Mouse (Mus musculus) intestine, embryonic 16.5 days (tissue): ENCODE data around the gene Nrxn2. TPM values are rescaled to one million over a fixed set of nuclear protein-coding genes. Genes with fewer than 3 reads are reported as not detected.

Experiments used
- ATAC-seq: fragments of 200-750 bp; cut with Nextera tagmentation; 2 replicates; pipeline ENCODE4 v1.8.0; 2017; ENCODE audit warnings: moderate TSS enrichment, moderate library complexity
- H3K27ac ChIP-seq: fragments of 300-500 bp; sonication (generic); 2 replicates; pipeline ENCODE4 v1.5.1; 2014; ENCODE audit warnings: mild to moderate bottlenecking, low read length
- H3K27me3 ChIP-seq: fragments of 300-500 bp; sonication (generic); replicated peaks from 2 replicates; pipeline ENCODE4 v1.6.1; 2014; ENCODE audit warnings: low read length, control low read depth, mixed read lengths; ENCODE audit not compliant: control insufficient read depth, insufficient read depth
- H3K36me3 ChIP-seq: fragments of 300-500 bp; sonication (generic); 2 replicates; pipeline ENCODE4 v1.6.1; 2014; ENCODE audit warnings: low read length, control low read depth; ENCODE audit not compliant: control insufficient read depth, insufficient read depth
- H3K4me1 ChIP-seq: fragments of 300-500 bp; sonication (generic); 2 replicates; pipeline ENCODE4 v1.6.1; 2014; ENCODE audit warnings: low read length, control low read depth, mixed read lengths; ENCODE audit not compliant: control insufficient read depth, insufficient read depth
- H3K4me2 ChIP-seq: fragments of 300-500 bp; sonication (generic); 2 replicates; pipeline ENCODE4 v1.6.1; 2014; ENCODE audit warnings: low read depth, low read length, control low read depth
- H3K4me3 ChIP-seq: fragments of 300-500 bp; sonication (generic); 2 replicates; pipeline ENCODE4 v1.5.1; 2014; ENCODE audit warnings: mild to moderate bottlenecking, low read length
- H3K9ac ChIP-seq: fragments of 300-500 bp; sonication (generic); 2 replicates; pipeline ENCODE4 v1.6.1; 2014; ENCODE audit warnings: low read depth, low read length
- H3K9me3 ChIP-seq: fragments of 300-500 bp; sonication (generic); 2 replicates; pipeline ENCODE4 v1.6.1; 2016; ENCODE audit warnings: low read length, control low read depth; ENCODE audit not compliant: control insufficient read depth
- WGBS: fragments of 180-500 bp; shearing (Covaris S2); extraction: QIAGEN DNeasy Blood & Tissue Kit; methylation state at CpG from one replicate; pipeline ENCODE4 v1.1.7; 2014; 5-methylcytosine and 5-hydroxymethylcytosine counted together
- polyA plus RNA-seq: library from polyadenylated mRNA; unstranded; fragments of >200 nt; fragmentation: Nextera tagmentation; extraction: Ambion mirVana; gene quantifications from 2 replicates; pipeline ENCODE4 v1.2.1, GENCODE M21; 2015

The Nrxn2 gene
- polyA plus RNA-seq, 1 experiment from 2014 or later = 0.97 TPM

DNA sequence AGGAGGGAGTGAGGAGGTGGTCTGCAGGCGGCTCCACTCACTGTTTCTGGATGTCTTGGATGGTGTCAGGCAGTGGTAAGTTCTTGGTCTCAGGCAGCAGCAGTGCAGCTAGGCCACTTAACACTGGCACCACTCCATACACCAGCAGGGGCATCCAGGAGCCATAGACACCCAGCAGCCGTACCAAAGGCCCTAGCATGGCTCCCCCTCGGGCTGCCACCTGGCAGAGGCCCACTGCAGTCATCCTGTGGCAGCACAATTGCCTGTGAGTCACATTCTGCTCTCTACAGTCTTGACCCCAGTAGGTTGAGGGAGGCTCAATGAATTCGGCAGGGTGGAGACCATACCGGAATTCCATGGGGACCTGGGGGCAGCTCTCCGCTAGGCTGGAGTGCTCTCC, 118.2 kb downstream of the Nrxn2 start:
- Histone ChIP-seq H3K9ac (no peak overlapping the region), H3K4me2 (no peak overlapping the region), H3K36me3 (no peaks in the 10 kb centered on the region), H3K4me3 (no peak overlapping the region), H3K27me3 (peaks cover 6% of the 10 kb centered on the region), H3K27ac (no peak overlapping the region), H3K4me1 (peaks cover 10% of the 10 kb centered on the region), H3K9me3 (no peaks in the 10 kb centered on the region)
- WGBS = 76% methylated on average over 6 of the region's 6 CpGs
- no peak for ATAC-seq

DNA sequence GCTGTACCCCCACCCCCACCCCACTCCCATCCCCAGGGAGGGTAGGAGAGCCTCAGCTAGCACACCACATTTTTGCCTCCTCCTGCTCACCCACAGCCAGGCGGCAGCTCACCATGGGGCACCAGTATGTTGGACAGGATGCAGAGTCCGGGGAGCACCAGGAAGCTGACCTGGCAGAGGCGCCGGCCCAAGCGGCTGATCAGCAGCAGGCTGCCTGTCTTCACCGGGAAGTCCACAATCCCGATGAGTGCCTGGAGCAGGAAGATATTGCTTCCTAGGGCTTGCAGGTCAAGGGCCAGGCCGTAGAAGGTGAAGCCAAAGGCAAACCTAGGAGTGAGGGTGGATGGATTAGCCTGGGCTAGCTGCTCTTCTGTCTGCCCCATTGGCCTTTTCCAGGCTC, 119.0 kb downstream of the Nrxn2 start:
- Histone ChIP-seq H3K9ac (no peak overlapping the region), H3K27ac (no peak overlapping the region), H3K4me2 (no peak overlapping the region), H3K4me1 (peaks cover 2% of the 10 kb centered on the region; the same call in 1 of the 2 replicates), H3K36me3 (no peaks in the 10 kb centered on the region), H3K27me3 (no peaks in the 10 kb centered on the region; the same call in 1 of the 2 replicates), H3K4me3 (no peak overlapping the region), H3K9me3 (no peaks in the 10 kb centered on the region)
- no peak for ATAC-seq
- 71% methylated on average over 8 of the region's 8 CpGs for WGBS

DNA sequence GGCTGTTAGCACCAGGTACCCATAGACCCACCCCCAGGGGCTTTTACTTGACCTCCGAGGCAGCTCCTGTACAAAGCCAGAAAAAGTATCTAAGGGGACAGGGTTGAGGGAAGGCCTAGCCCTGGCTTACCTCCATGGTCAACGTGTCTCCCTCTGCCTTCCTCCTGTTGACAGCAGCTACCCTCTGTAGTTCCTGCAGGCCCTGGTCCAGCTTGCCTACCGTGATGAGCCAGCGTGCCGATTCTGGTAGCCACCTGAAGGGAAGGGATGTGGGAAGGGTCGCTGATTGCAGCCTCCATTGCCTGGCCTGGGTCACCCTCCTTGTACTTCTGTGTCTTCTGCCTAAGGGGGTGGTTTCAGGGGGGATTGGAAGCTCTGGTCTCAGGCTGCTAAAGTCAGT, 120.0 kb downstream of the Nrxn2 start:
- Histone ChIP-seq H3K4me3 (no peak overlapping the region), H3K9me3 (no peaks in the 10 kb centered on the region), H3K27me3 (no peaks in the 10 kb centered on the region; the same call in 1 of the 2 replicates), H3K27ac (no peak overlapping the region), H3K9ac (no peak overlapping the region), H3K4me1 (no peaks in the 10 kb centered on the region), H3K4me2 (no peak overlapping the region), H3K36me3 (no peaks in the 10 kb centered on the region)
- no peak for ATAC-seq
- 91% methylated on average over 6 of the region's 6 CpGs for WGBS

DNA sequence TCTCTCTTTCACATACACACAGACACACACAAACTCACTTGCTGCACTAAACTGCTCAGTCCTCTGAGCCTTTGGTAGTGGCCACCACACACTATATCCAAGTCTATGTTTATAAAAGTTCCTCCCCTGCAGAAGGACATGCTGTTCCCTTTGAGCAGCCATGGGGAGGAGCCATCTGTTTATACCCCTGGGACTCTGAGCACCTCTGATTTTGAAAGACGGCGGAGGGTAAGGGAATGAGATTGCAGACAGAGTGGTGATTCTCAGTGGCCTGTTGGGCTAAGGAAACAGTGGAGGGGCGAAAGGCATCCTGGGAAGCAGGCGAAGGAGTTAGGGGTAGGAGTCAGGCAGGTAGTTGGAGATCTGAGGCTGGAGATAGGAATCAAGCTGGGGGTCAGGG, 121.1 kb downstream of the Nrxn2 start:
- Histone ChIP-seq H3K4me2 (no peak overlapping the region), H3K9ac (no peak overlapping the region), H3K4me3 (no peak overlapping the region), H3K36me3 (no peaks in the 10 kb centered on the region), H3K9me3 (peaks cover under 1% of the 10 kb centered on the region; the same call in 1 of the 2 replicates), H3K27me3 (no peaks in the 10 kb centered on the region), H3K4me1 (no peaks in the 10 kb centered on the region), H3K27ac (no peak overlapping the region)
- 80% methylated on average over 4 of the region's 4 CpGs for WGBS
- ATAC-seq = no peak

GRCm38 (mm10) chr19:6540191-6540590, 121.7 kb downstream of the Nrxn2 start:
- H3K36me3 ChIP-seq = no peaks in the 10 kb centered on the region
- H3K9me3 ChIP-seq = peaks cover 4% of the 10 kb centered on the region; the same call in 1 of the 2 replicates
- H3K4me1 ChIP-seq = no peaks in the 10 kb centered on the region
- ATAC-seq = no peak
- no peak overlapping the region for H3K27ac ChIP-seq
- H3K4me3 ChIP-seq = no peak overlapping the region
- 59% methylated on average over 6 of the region's 6 CpGs for whole genome bisulfite sequencing
- no peak overlapping the region for H3K9ac ChIP-seq
- H3K4me2 ChIP-seq = no peak overlapping the region
- no peaks in the 10 kb centered on the region for H3K27me3 ChIP-seq

GRCm38 (mm10) chr19:6541521-6541920, 123.0 kb downstream of the Nrxn2 start:
- no peak overlapping the region for H3K4me2 ChIP-seq
- no peak for ATAC-seq
- peaks cover 4% of the 10 kb centered on the region; the same call in 1 of the 2 replicates for H3K9me3 ChIP-seq
- no peaks in the 10 kb centered on the region for H3K4me1 ChIP-seq
- H3K9ac ChIP-seq = no peak overlapping the region
- H3K36me3 ChIP-seq = no peaks in the 10 kb centered on the region
- WGBS = 83% methylated on average over 7 of the region's 7 CpGs
- H3K27ac ChIP-seq = no peak overlapping the region
- H3K27me3 ChIP-seq = no peaks in the 10 kb centered on the region
- H3K4me3 ChIP-seq = no peak overlapping the region

DNA sequence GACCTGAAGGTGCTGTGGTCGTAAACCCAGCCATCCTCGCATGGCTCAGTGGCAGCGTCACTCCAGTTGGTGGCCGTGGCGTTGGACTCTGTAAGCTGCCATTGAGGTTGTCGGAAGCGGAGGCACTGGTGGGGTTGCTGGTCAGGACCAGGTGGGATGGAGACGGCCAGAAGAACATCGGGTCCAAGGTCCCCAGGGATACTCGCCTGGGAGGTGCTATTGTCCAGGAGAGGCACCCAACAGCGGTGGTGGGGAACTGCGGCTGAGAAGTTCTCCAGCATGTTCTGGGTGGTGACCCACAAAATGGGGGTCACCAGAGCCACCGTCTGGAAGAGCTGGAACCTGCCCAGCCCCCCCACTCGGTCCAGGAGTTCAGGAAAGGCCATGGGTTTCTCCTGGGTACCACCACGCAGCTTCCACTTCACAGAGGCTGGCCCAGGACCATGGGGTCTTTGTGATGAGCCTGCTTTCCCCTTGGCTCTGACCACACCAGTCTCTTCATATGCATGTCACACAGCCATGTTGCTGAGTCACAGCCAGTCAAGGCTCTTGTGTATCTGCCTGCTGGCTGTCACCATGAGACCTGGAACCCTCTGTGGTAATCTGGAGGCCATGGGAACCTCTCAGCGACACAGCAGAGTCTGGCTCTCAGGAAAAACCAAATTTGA, 124.0 kb downstream of the Nrxn2 start, which contains the start of gene Slc22a12:
Gene Slc22a12, minus strand, starts transcription at position 666 of the 668 bp plus-strand sequence.
- no peak for ATAC-seq
- Histone ChIP-seq H3K27me3 (no peaks in the 10 kb centered on the region), H3K4me2 (no peak within 1 kb of the TSS), H3K4me3 (no peak within 1 kb of the TSS), H3K4me1 (no peaks in the 10 kb centered on the region), H3K9me3 (peaks cover 4% of the 10 kb centered on the region; the same call in 1 of the 2 replicates), H3K36me3 (no peaks in the 10 kb centered on the region), H3K9ac (no peak within 1 kb of the TSS), H3K27ac (no peak within 1 kb of the TSS)
- 88% methylated on average over 16 of the region's 16 CpGs for WGBS

GRCm38 (mm10) chr19:6543035-6543383, 124.5 kb downstream of the Nrxn2 start:
- 89% methylated on average over 6 of the region's 6 CpGs for WGBS
- Histone ChIP-seq H3K4me2 (no peak overlapping the region), H3K27ac (no peak overlapping the region), H3K4me3 (no peak overlapping the region), H3K36me3 (no peaks in the 10 kb centered on the region), H3K9ac (no peak overlapping the region), H3K4me1 (no peaks in the 10 kb centered on the region), H3K9me3 (peaks cover 4% of the 10 kb centered on the region; the same call in 1 of the 2 replicates), H3K27me3 (no peaks in the 10 kb centered on the region)
- no peak for ATAC-seq

GRCm38 (mm10) chr19:6543518-6543917, 125.0 kb downstream of the Nrxn2 start:
- ATAC-seq = no peak
- no peak overlapping the region for H3K4me2 ChIP-seq
- no peak overlapping the region for H3K4me3 ChIP-seq
- H3K4me1 ChIP-seq = no peaks in the 10 kb centered on the region
- WGBS = 60% methylated on average over 7 of the region's 7 CpGs
- H3K27ac ChIP-seq = no peak overlapping the region
- no peak overlapping the region for H3K9ac ChIP-seq
- H3K27me3 ChIP-seq = no peaks in the 10 kb centered on the region
- H3K9me3 ChIP-seq = peaks cover 4% of the 10 kb centered on the region; the same call in 1 of the 2 replicates
- H3K36me3 ChIP-seq = no peaks in the 10 kb centered on the region

DNA sequence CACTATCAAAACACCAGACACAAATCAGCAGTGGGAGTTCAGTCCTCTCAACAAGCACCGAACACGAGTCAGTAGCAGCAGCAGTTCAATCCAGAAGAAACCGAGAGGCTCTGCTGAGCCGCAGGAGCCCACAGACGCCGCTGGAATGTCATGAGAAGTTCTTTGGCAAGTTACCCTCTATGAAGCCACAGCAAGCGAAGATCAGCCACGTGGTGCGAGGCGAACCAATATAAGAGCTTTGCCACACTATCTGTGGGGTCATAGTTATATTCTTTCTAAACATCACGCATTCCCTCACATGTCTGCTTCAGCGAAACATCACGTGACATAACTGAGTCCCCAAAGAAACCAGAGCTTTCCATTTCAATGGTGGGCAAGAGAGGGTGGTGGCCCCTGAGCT, 126.2 kb downstream of the Nrxn2 start:
- 88% methylated on average over 13 of the region's 13 CpGs for WGBS
- no peak for ATAC-seq

More for the DNA sequence above, 126.2 kb downstream of the Nrxn2 start:
- Histone ChIP-seq H3K27me3 (no peaks in the 10 kb centered on the region), H3K4me3 (no peak overlapping the region), H3K27ac (no peak overlapping the region), H3K36me3 (no peaks in the 10 kb centered on the region), H3K4me1 (no peaks in the 10 kb centered on the region), H3K9me3 (peaks cover 4% of the 10 kb centered on the region; the same call in 1 of the 2 replicates), H3K9ac (no peak overlapping the region), H3K4me2 (no peak overlapping the region)
